Mouse (Mus musculus) hematopoietic stem cell, adult 5-6 weeks (primary cell): ENCODE data around the gene Frmd5. TPM values are rescaled to one million over a fixed set of nuclear protein-coding genes. Genes with fewer than 3 reads are reported as not detected.
"Not testable (repeated sequence)": the region's sequence is repeated elsewhere in the genome, so short reads cannot be mapped to it uniquely, and the experiment has no call there.

ENCODE experiments used
- ATAC-seq, 2 experiments: fragments of 125-278 bp in 1 of 2; replicated peaks in 1 of 2; 2 replicates each; pipeline ENCODE4 v1.8.0; 2016 to 2017; ENCODE audit warnings: inconsistent platforms in 2 of 2, mild to moderate bottlenecking in 2 of 2, moderate number of reproducible peaks in 2 of 2, low read depth in 1 of 2, moderate TSS enrichment in 1 of 2; ENCODE audit not compliant: low FRiP score in 2 of 2, poor library complexity in 2 of 2, severe bottlenecking in 2 of 2, insufficient read depth in 1 of 2, low TSS enrichment in 1 of 2
- total RNA-seq: library from RNA; stranded (forward); fragments of 172-1452, 232-1000 nt; gene quantifications from 2 replicates; pipeline ENCODE4 v1.2.3, GENCODE M21; 2017

Gene Frmd5
- not detected in 2 replicates for total RNA-seq

DNA sequence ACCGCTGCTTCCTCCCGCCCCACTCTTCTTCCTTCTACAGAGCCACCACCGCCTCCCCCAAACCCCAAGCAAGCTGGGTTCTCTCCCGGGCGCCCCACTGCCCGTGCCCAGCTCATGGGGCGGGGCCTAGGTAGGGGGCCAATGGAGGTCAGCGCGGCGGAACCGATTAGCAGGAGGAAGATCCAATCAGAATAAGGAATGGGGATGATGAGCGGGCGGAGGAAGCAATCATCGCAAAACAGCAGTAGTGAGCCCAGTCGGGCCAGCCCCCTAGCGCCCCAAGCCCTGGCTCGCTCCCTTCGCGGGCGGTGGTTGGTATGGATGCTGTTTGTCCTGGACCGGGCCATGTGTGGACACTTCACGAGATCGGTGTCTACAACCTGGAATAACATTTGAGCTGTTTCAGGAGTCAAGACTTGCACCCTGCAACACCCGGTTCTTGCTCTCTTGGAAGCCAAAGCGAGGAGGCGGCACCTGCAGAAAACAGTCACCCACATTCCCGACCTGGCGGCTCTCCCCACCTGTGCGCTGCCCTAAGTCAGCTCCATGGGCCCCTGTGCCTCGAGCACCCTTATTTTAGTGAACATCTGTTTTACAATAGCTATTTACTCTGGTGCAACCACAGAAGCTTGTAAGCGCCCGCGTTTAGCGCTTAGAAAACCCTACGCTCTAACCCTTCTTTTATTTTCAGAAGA, at the start of gene Frmd5:
Gene Frmd5 (minus strand): TSS at position 129 of the 695 bp plus-strand sequence.
- peak; percentile 92 to 100 for ATAC-seq

- no peak for ATAC-seq
Observed at GRCm38 (mm10) chr2:121853974-121854373, 47.1 kb upstream of the Frmd5 start.

DNA sequence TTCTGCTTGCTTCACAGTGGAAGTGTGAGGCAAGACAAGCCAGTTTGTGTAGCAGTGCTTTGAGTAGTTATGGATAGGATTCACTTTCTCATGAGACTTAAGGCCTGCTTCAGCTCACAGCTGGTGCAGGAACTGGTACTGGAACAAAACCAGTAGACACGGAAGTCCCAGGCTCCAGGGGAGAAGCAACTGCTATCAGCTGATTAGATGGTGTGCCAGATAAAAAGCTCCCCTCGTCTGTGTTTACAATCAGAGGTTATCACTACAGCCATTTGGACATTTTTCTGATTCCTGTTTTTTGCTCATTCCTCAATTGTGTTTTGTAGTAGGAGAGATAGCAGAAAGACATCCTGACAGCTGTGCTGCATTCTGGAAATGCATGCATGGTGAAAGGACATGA, 45.2 kb upstream of the Frmd5 start:
- no peak for ATAC-seq

DNA sequence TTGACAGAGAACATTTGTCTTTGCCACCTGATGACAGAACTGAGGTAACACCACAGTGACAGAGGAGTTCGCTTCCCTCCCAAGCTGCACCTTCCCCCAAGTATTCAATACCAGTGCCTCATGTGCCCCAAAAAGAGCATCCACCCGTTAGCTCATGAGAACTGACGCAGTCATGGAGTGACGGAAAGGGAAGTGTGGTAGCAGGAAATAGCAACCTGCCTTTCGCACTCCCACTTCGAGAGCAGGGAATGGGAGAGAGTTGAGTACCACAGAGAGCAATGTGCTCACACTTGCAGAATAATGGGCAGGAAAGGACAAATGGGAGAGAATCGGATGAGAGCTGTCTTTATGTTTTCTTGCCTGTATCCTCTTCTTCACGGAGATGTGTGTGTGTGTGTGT, 39.2 kb upstream of the Frmd5 start:
- ATAC-seq = no peak

DNA sequence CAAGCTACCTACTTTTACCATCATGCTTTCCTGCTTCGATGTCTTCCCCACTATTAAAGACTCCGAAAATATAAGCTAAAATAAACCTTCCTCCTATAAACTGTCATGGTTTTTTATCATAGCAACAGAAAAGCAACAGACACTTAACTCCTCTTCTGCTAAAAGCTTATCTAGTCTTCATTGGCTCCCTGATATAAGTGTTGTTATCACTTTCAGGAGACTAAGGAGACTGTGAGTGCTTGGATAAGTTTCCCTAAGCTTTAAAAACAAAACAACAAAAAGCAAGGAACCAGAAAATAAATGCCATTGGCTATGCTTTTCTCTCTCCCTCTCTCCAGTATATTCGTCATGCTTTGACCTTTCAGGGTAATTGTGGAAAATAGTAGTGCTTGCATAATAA, 35.4 kb upstream of the Frmd5 start:
- ATAC-seq = no peak

DNA sequence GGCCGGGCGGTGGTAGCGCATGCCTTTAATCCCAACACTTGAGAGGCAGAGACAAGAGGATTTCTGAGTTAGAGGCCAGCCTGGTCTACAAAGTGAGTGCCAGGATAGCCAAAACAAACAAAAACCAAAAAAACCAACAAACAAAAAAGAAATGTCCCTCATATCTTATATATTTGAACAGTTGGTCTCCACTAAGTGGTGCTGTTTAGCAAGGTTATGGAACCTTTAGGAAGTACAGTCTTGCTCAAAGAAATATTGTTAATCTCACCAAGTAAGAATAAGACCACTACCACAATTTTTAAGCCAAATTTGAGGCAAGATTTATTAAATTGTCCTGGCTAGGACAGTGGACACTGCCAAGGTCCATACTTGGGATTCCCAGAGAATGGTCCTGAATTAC, 34.6 kb upstream of the Frmd5 start:
- no peak for ATAC-seq

- no peak for ATAC-seq
Observed at GRCm38 (mm10) chr2:121834926-121835325, 28.0 kb upstream of the Frmd5 start.

DNA sequence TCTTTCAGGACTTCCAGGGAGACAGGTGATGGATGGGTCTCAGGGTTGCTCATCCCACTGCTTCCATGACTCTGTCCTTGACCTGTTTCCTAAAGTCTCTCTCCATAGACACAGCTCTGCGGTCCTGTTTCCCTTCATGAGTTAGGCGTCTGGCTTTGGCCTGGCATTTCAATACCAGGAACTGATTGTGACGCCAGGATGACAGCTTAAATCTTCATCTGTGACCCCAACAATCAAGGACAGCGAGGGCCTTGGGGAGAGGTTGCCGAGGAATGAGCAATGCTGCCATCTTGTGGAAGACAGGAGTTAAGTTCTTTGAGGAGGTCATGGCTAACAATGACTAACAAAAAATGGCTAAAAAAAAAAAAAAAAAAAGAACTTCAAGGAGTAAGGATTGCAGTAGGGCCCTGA, 25.6 kb upstream of the Frmd5 start:
- ATAC-seq = peak; percentile 62 to 71; a peak in 3 of 4 replicates

GRCm38 (mm10) chr2:121828411-121828810, 21.5 kb upstream of the Frmd5 start:
- ATAC-seq = no peak

DNA sequence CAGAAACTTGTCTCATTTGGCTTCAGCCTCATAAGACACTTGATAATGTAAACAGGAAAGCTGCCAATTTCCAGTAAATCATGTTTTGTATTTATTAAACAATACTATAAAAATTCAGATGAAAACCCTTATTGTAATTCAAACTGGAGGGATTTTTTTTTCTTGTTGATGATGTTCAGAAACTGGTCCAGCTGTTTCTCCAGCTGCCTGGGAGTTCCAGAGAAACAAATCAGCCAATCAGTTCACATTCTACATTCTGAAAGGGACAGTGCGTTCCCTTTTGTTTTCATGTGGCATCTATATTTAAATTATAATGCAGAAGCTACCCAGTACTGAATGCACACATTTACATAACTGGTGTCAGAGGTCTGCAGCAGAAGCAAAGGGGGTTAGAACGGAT, 19.3 kb upstream of the Frmd5 start:
- ATAC-seq = no peak

- no peak for ATAC-seq
Observed at GRCm38 (mm10) chr2:121824653-121825052, 17.8 kb upstream of the Frmd5 start.

GRCm38 (mm10) chr2:121821787-121822186, 14.9 kb upstream of the Frmd5 start:
- ATAC-seq = no peak

GRCm38 (mm10) chr2:121810876-121811275, 4.0 kb upstream of the Frmd5 start:
- not testable (repeated sequence) for ATAC-seq

DNA sequence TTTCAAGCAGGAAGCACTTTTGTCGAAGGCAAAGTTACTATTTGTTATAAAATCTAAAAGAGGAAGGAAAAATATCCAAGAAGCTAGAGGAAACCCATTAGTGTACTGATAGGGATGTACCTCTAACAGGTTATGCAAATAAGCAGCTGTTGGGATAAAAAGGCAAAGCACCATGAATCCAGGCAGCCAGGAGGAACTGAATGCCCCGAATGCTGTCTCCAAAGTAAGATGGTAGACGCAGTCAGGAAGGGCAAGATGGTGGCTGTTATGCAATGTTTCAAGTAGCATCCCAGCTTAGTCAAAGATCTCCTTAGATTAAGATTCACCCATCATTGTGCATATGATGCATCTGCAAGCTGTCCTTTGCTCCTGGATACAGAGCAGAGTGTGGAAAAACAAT, 2.2 kb upstream of the Frmd5 start:
- no peak for ATAC-seq

DNA sequence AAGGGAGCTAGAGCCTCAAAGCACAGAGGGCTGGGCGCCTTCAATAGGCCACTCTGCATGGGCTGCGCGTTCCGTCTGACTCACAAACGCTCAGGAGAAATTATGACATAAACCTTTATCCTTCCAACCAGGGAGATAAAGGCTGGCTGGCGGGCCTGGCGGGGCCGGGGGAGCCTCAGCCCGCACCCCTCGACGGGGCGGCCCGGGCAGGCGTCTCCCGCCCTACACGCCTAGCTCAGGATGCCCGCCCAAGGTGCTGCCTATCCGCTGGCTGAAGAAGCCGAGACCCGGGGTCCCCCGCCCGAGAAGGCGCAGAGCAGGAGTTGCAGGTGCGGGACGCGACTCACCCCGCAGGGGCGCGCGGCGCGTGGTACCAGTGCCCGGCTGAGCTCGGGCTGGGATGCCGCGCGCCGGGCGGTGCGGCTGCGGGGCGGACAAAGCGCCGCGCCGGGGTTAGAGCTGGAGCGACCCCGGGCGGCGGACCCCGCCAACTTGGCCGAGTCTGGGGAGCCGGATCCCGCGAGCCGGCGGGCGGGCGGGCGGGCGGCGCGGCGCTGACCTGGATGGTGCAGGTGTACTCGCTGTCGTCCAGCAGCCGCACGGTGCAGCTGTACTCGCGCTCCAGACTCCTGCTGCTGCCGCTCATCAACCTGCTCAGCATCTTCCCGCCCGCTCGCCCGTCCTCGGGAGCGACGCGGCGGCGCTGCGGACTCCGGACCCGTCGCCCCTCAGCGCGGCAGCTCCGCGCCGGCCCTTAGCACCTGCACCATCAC, 530 bp downstream of the Frmd5 start:
- ATAC-seq = no peak

- no peak for ATAC-seq
Observed at GRCm38 (mm10) chr2:121799051-121799450, 7.8 kb downstream of the Frmd5 start.

DNA sequence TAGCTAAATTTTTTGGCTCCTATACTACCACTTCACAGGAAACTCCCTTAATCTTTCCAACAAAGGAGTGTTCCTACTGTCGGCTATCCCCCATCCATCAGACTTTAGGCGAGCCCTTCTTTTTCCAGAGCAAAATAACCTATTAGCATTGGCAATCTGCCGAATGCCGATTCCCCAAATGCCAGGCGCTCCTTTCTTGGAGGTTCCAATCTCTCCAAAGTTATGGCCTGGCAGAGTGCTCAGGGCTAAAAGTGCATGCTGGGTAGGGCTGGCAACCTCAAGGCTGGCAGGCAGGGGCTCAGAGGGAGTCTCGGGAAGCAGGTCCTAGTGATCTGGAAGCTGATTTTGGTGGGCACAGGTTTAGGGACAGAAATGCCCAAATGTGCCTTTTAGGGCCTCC, 10.9 kb downstream of the Frmd5 start:
- ATAC-seq = no peak

- ATAC-seq = no peak
Observed at GRCm38 (mm10) chr2:121789777-121790176, 17.1 kb downstream of the Frmd5 start.

- no peak for ATAC-seq
Observed at GRCm38 (mm10) chr2:121788415-121788814, 18.5 kb downstream of the Frmd5 start.
